Mouse (Mus musculus): ENCODE data around the gene Itgbl1. TPM values are rescaled to one million over a fixed set of nuclear protein-coding genes. Genes with fewer than 3 reads are reported as not detected.

Gene Itgbl1
- polyA plus RNA-seq, 1 experiment, result not detected

GRCm38 (mm10) chr14:123967996-123968395, 308.2 kb downstream of the Itgbl1 start:
- Histone ChIP-seq H3K27ac (ENCODE audit: insufficient read depth, low read depth, low read length) (no peak overlapping the region), H3K4me3 (ENCODE audit: low read depth, low read length) (no peak overlapping the region), H3K27me3 (ENCODE audit: control insufficient read depth, insufficient read depth, low read length) (no peaks in the 10 kb centered on the region), H3K4me1 (ENCODE audit: control insufficient read depth, insufficient read depth, insufficient read length, low read length) (no peaks in the 10 kb centered on the region), H3K36me3 (ENCODE audit: control insufficient read depth, insufficient read depth, low read length) (no peaks in the 10 kb centered on the region)
- TF ChIP-seq POLR2A (IDR thresholded peaks at IDR 0.05; ENCODE audit: low read depth, low read length), result no peak
- TF ChIP-seq CTCF (IDR thresholded peaks at IDR 0.05; ENCODE audit: extremely low read depth, insufficient read length, insufficient replicate concordance, low read depth, low read length), result no peak
- 79% methylated on average over 6 of the region's 6 CpGs for WGBS

GRCm38 (mm10) chr14:123990591-123991195, 330.9 kb downstream of the Itgbl1 start:
- Histone ChIP-seq H3K27me3 (ENCODE audit: control insufficient read depth, insufficient read depth, low read length) (no peaks in the 10 kb centered on the region), H3K27ac (ENCODE audit: insufficient read depth, low read depth, low read length) (no peak overlapping the region), H3K4me3 (ENCODE audit: low read depth, low read length) (no peak overlapping the region), H3K36me3 (ENCODE audit: control insufficient read depth, insufficient read depth, low read length) (no peaks in the 10 kb centered on the region), H3K4me1 (ENCODE audit: control insufficient read depth, insufficient read depth, insufficient read length, low read length) (no peaks in the 10 kb centered on the region)
- WGBS, result 69% methylated on average over 2 of the region's 2 CpGs
- TF ChIP-seq POLR2A (IDR thresholded peaks at IDR 0.05; ENCODE audit: low read depth, low read length) (no peak), CTCF (IDR thresholded peaks at IDR 0.05; ENCODE audit: extremely low read depth, insufficient read length, insufficient replicate concordance, low read depth, low read length) (no peak)

Other genes with a start within 250 kb of the Itgbl1 start
- 0.03 and 0.18 TPM in 2 replicates for gene Nalcn, start 32.8 kb upstream of the Itgbl1 start, polyA plus RNA-seq (2012; rRNA removed)

All from small intestine, adult 2 months (tissue).